Mouse (Mus musculus) v-Abl transformed pro-B cells (cell line): ENCODE results near the gene Gm45062.

Experiments used
- in situ Hi-C, 2 experiments: fragments of 400-800 bp; cut with MboI; formaldehyde crosslinking; loops; one replicate each; pipeline ENCODE4 v1.15.1; 2025; ENCODE audit not compliant: unreplicated experiment in 2 of 2

The Gm45062 gene

DNA sequence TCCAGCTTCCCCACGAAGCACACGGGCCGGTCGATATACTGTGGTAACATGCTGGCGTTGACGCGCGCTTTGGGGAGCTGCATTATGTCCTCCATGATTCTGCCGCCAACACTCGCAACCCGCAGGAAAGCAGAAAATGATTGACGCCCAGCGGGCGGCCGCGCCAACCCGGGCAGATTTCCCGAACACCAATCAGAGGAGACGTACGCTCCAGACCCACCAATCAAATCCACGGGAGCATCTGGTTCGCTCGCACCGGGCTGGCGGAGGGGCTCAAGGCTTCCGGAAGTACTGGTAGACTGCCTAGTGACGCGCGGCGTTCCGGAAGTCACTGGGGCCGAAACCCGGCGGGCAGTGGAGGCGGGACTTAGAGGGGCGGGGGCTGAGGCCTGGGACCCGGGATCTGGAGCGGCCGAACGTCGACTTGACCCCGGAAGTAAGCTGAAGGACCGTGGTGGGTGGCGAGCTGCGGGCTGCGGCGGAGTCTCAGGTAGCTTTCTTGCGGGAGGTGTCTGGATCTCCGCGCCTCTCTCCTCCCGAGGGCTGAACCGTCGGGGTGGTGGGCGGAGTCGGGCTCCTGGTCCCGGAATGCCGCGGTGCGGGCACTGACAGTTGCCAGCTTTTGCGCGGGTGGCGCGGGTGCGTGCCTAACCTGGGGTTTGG is at the start of gene Gm45062, which contains the start of the genes Rpa3 and Umad1:
TSS of gene Gm45062 (plus strand) at position 447 of the 663 bp plus-strand sequence.
TSS of gene Rpa3 (minus strand) at position 170 of the 663 bp plus-strand sequence.
TSS of gene Umad1 (plus strand) at position 285 of the 663 bp plus-strand sequence.
- in situ Hi-C loops: loop anchor here in 1 of 2 experiments (5.0 kb wide), 2 partner anchors 47 to 192 kb away; no protein-coding TSS in a partner anchor

DNA sequence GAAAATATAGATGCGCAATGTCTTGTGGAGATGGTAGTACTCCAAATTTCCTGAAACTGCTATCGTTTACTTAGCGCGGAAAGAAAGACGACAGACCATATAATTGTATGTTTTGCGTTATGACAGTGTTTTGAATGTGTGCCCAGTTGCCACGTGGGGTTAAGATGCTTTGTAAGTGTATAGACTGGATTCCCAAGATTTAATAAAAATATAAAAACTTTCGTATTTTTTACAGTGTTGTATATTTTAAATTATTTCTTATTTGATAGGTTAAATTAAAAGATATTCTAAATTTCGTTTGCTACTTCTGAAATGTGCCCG is 49.4 kb upstream of the Gm45062 start:
- in situ Hi-C loops: loop anchor here in 1 of 2 experiments (5.0 kb wide), 3 partner anchors 47 to 527 kb away; partner anchors contain the start of genes Gm45062, Rpa3 and Umad1

DNA sequence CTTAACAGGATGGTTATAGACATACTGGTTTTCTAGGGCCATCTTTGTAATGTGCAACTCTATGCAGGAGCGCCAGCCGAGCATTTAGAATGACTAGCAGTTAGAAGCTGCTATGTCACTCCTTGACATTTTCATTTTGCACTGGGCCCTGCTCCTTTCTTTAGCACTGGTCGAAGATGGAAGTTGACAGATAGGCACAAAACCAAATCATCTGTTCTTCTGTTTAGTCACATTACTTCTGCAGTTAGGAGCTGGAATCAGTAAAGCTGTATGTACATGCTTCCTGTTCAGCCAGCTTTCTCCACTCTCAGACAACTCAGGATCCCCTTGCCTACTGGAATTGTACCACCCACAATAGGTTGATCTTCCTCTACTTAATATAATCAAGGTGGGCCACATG is 48.6 kb upstream of the Gm45062 start:
- in situ Hi-C loops: loop anchor here in 1 of 2 experiments (5.0 kb wide), 2 partner anchors 47 to 527 kb away; partner anchors contain the start of genes Gm45062, Rpa3 and Umad1

- in situ Hi-C loops: loop anchor here in 1 of 2 experiments (25.0 kb wide), 1 partner anchor 1215 kb away; no protein-coding TSS in a partner anchor
Measured at GRCm38 (mm10) chr6:8227035-8227434, 32.2 kb upstream of the Gm45062 start.

- in situ Hi-C loops: loop anchor here in 1 of 2 experiments (25.0 kb wide), 1 partner anchor 1216 kb away; no protein-coding TSS in a partner anchor
Measured at GRCm38 (mm10) chr6:8228596-8228995, 30.7 kb upstream of the Gm45062 start.

DNA sequence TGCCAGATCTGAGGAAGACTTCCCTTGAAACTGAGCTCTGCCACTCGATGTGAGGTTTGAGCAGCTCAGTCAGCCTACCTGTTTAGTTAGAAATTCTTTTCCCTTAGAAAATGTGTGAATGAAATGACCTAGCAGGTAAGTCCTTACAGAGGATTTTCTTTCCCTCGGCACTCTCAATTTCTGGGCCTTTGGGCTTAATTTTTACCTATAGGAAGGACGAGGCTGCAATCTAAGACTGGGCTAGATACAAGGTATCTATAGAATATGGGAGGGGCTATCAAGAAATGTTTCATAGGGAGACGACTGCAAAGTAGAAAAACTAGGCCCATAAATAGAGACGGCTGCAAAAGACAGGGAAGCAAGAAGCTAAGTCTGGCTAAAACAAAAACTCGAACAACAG is 934 bp upstream of the Gm45062 start:
- in situ Hi-C loops: loop anchor here in 1 of 2 experiments (5.0 kb wide), 2 partner anchors 46 to 191 kb away; no protein-coding TSS in a partner anchor

- in situ Hi-C loops: loop anchor here in 1 of 2 experiments (5.0 kb wide), 2 partner anchors 47 to 192 kb away; no protein-coding TSS in a partner anchor
Measured at GRCm38 (mm10) chr6:8259667-8260044, 406 bp downstream of the Gm45062 start.

GRCm38 (mm10) chr6:8271047-8271446 is 11.8 kb downstream of the Gm45062 start:
- in situ Hi-C loops: loop anchor here (5.0 to 10.0 kb wide), 5 partner anchors 206 to 564 kb away; no protein-coding TSS in a partner anchor

GRCm38 (mm10) chr6:8274387-8275054 is 15.3 kb downstream of the Gm45062 start:
- in situ Hi-C loops: loop anchor here (5.0 to 10.0 kb wide), 7 partner anchors 210 to 560 kb away; no protein-coding TSS in a partner anchor

DNA sequence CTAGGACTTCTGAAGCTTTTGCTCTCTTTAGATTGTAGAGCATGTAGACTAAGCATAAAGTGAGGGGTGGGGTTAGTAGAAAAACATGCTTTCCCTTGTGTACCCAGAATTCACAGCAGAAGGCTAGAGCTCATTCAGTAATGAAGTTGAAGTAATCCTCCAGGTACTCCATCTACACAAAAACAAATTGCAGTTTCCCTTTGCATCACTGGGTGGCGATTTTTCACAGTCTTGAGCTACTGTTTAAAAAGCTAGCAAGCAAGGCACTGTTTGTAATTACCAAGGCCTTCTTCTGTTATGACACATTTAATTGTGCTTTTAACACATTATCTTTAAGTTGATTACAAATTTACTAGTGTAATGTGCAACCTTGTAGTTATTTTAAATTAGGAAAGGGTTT is 15.8 kb downstream of the Gm45062 start:
- in situ Hi-C loops: loop anchor here (5.0 to 10.0 kb wide), 6 partner anchors 210 to 560 kb away; no protein-coding TSS in a partner anchor

GRCm38 (mm10) chr6:8276431-8276830 is 17.2 kb downstream of the Gm45062 start:
- in situ Hi-C loops: loop anchor here (5.0 to 10.0 kb wide), 6 partner anchors 212 to 558 kb away; no protein-coding TSS in a partner anchor

DNA sequence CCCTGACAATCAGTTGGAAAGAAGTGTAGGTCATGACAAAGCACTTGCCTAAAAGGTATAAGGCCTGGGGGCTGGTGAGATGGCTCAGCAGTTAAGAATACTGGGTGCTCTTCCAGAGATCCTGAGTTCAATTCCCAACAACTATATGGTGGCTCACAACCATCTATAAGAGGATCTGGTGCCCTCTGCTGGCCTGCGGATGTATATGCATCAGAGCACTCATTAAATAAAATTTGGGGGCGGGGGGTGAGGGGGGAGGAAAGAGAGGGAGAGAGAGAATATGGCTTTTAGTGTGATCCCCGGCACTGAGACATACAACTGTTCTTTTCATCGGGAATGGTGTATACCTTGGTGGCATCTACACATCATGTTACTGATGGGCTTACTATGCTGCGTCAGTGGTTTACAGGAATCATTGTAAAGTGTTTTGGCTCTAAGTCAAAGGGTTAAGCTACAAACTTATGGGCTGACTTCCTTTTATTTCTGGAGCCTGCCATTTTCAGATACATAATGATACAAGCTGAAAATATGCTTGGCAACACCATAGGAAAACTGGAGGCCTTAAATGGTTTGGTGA is 19.3 kb downstream of the Gm45062 start:
- in situ Hi-C loops: loop anchor here (5.0 to 10.0 kb wide), 6 partner anchors 214 to 556 kb away; no protein-coding TSS in a partner anchor

DNA sequence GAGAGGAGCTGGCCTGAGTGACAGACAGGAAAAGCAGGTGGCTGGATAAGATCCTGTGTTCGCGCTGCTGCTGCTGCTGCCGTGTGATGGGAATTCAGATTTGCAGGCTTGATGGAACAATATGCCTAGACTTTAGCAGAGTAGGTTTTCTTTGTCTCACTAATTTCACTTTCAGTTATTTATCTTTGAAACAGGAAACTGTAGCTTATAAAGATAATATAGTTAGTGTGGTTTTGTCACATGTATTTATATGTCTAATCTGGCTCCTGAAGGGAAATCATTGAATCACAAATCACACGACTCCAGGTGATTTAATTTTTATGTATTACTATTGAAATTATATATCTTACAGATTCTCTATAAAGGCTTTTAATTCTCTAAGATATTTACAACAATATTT is 24.0 kb downstream of the Gm45062 start:
- in situ Hi-C loops: loop anchor here in 1 of 2 experiments (5.0 kb wide), 1 partner anchor 214 kb away; no protein-coding TSS in a partner anchor

GRCm38 (mm10) chr6:8285401-8285960 is 26.2 kb downstream of the Gm45062 start:
- in situ Hi-C loops: no loop called here

DNA sequence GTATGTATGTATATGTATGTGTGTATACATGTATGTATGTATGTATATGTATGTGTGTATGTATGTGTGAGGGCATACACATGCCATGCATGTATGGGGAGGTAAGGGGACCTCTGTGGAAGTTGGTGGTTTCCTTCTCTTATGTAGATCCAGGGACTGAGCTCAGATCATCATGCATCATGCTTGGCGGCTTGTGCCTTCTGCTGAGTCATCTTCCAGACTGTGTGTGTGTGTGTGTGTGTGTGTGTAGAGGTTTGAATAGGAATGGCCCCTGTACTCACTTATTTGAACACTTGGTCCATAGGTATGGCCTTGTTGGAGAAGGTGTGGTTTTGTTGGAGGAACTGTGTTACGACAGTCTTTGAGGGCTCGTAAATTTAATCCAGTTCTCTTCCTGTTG is 26.9 kb downstream of the Gm45062 start:
- in situ Hi-C loops: no loop called here

DNA sequence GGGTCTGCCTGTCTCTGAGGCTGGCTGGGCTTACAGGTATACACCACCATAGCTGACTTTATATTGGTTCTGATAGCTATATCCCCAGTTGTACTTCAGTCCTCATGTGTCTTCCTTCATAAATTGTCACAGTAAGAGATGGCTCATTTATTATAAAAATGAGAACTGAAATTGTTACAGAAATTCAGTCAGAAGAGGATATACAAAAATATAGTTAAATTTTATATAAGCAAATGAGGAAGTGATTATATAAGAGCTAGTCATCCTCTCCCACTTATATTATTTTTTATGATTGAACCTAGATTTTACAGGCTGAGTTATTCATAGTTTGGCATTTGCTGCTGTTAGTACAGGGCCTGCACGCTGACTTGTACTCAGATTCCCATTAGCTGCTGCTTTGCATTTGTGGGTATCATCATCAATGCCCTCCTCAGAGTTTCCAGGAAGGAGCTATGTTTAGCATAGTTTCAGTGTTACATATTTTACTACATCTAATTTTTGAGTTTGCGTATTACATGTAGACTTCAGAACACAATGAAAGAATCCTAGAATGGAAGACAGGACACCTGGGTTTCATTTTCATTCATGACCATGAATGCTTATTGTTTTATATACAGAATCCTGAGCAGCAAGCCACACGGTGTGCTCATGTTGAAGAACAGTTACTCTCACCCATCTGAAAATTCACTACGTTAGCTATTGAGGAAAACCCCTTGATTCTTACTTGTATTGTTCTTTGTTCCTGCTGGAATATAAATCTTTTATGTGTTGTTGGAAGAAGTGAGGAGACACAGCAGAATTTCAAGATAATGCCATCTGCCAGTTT is 29.7 kb downstream of the Gm45062 start:
- in situ Hi-C loops: no loop called here

- in situ Hi-C loops: no loop called here
Measured at GRCm38 (mm10) chr6:8294048-8294784, 35.0 kb downstream of the Gm45062 start.

DNA sequence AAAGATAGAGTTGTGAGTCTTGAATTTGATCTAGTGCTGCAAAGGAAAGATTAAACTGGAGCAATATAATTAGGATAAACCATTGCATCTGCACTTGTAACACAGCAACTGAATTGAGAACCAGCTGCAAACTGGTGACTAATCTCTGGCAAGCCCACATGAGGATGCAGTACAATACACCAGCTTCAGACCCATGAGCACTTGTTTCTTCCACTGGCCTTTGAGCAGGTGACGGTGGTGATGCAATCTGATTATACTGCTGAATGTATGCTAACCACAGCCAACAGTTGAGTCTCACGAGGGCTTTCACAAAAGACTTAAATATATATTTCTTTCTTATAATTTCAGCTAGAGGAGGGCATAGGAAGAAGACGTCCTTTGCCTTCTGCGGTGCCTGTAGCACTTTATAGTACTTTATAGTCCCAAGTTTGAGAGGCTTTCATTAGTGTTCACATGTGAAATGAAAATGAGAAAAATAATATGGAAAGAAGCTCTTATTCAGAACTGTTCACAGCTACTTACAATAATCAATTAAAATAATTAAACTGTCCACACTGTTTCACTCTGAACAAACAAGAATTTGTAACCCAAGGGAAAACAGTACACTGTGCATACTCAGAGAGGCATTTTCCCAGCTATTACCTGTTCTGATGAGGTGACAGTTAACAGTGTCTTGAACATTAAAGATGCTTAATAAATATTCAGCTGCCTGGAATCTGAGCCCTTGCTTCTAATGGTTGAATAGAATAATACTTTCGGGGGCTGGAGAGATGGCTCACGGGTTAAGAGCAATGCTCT is 40.0 kb downstream of the Gm45062 start:
- in situ Hi-C loops: no loop called here
